ENCODE assay signal across 12 mouse cellular contexts in the genomic region with DNA sequence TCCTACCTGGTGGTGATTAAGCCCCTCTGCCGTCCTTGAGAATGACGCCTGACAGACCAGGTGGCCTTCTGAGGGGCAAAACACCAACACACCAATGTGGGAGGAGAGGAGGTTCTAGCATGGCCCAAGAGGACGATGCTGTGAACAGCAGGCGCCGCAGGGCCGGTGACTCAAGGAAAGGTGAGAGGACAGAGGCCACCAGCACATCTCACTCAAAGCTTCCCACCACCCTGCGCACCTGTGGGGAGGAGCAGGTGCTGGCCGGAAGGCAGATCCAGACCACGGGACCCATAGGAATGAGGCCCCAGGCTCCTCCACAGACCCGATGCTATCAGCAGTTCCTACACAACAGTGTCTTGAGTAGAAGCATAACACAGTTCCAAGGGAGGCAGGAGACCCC. TPM values are rescaled to one million over a fixed set of nuclear protein-coding genes. Genes with fewer than 3 reads are reported as not detected.
DNase-seq lines count a peak whose midpoint lies in the region; ATAC-seq and TF ChIP-seq lines count a peak whose summit lies in the region.
"Had no signal": no experiment of that assay in that cellular context is flagged by ENCODE, and none has a peak within 500 bp of the region (broad histone marks: within the 10 kb centered on the region; RNA-seq: fewer than 3 reads in every experiment).

No protein-coding gene starts in this region.

- no peak for ATAC-seq in heart, embryonic 12.5 days (ENCODE audit: insufficient number of reproducible peaks, low FRiP score)
- ATAC-seq in forebrain, embryonic 12.5 days (ENCODE audit: low FRiP score) = 0 out of 2 replicates have a peak, but pooled peaks have one; percentile 2
- ATAC-seq in limb, embryonic 14.5 days (ENCODE audit: low FRiP score, low read depth) = no peak

- peaks cover 30% of the 10 kb centered on the region for H3K4me1 ChIP-seq in heart, embryonic 12.5 days (replicated peaks)
- H3K4me1 ChIP-seq in heart, adult 2 months (ENCODE audit: control insufficient read depth, insufficient read depth, low read length) = no peaks in the 10 kb centered on the region
- H3K4me1 ChIP-seq in ES-Bruce4 (ENCODE audit: control insufficient read depth, insufficient read depth, low read length) = peaks cover 7% of the 10 kb centered on the region
- peaks cover 59% of the 10 kb centered on the region for H3K4me1 ChIP-seq in forebrain, embryonic 12.5 days
- H3K4me1 ChIP-seq in limb, embryonic 14.5 days (ENCODE audit: control insufficient read depth, insufficient read depth, low read length) = peaks cover 14% of the 10 kb centered on the region

- H3K4me2 ChIP-seq in heart, embryonic 12.5 days = peak overlapping the region; percentile 99
- H3K4me2 ChIP-seq in forebrain, embryonic 12.5 days = peak overlapping the region; percentile 75
- peak overlapping the region; percentile 95 for H3K4me2 ChIP-seq in limb, embryonic 14.5 days (replicated peaks; ENCODE audit: low read depth, low read length, severe bottlenecking)

- H3K9ac ChIP-seq in heart, embryonic 12.5 days = no peak overlapping the region
- no peak overlapping the region for H3K9ac ChIP-seq in heart, adult 2 months (ENCODE audit: low read depth, low read length)
- peak overlapping the region; percentile 80; the same call in 1 of the 2 replicates for H3K9ac ChIP-seq in ES-Bruce4 (ENCODE audit: low read depth, poor library complexity, severe bottlenecking)
- peak overlapping the region; percentile 97 for H3K9ac ChIP-seq in forebrain, embryonic 12.5 days
- H3K9ac ChIP-seq in limb, embryonic 14.5 days (ENCODE audit: low read depth, low read length, severe bottlenecking) = no peak overlapping the region

- H3K27me3 ChIP-seq in heart, embryonic 12.5 days (replicated peaks) = peaks cover 8% of the 10 kb centered on the region; the same call in 1 of the 2 replicates
- no peaks in the 10 kb centered on the region for H3K27me3 ChIP-seq in heart, adult 2 months (ENCODE audit: control insufficient read depth, insufficient read depth, low read length)
- no peaks in the 10 kb centered on the region for H3K27me3 ChIP-seq in ES-Bruce4 (ENCODE audit: control insufficient read depth, insufficient read depth, low read length, poor library complexity, severe bottlenecking)
- no peaks in the 10 kb centered on the region; the same call in 1 of the 2 replicates for H3K27me3 ChIP-seq in forebrain, embryonic 12.5 days
- no peaks in the 10 kb centered on the region for H3K27me3 ChIP-seq in limb, embryonic 14.5 days (ENCODE audit: control insufficient read depth, insufficient read depth, low read length)

- H3K36me3 ChIP-seq in heart, embryonic 12.5 days = no peaks in the 10 kb centered on the region
- H3K36me3 ChIP-seq in heart, adult 2 months (ENCODE audit: control insufficient read depth, insufficient read depth, low read length) = no peaks in the 10 kb centered on the region
- no peaks in the 10 kb centered on the region for H3K36me3 ChIP-seq in ES-Bruce4 (ENCODE audit: control insufficient read depth, insufficient read depth, low read length, poor library complexity, severe bottlenecking)
- H3K36me3 ChIP-seq in forebrain, embryonic 12.5 days (replicated peaks) = no peaks in the 10 kb centered on the region
- H3K36me3 ChIP-seq in limb, embryonic 14.5 days (ENCODE audit: control insufficient read depth, insufficient read depth, low read length) = no peaks in the 10 kb centered on the region

- no peak for TF ChIP-seq CTCF in heart, adult 2 months (IDR thresholded peaks at IDR 0.05)
- TF ChIP-seq CTCF in ES-Bruce4 (IDR thresholded peaks at IDR 0.05; ENCODE audit: low read depth, low read length) = no peak

- H3K9me3 ChIP-seq in heart, embryonic 12.5 days (replicated peaks) = no peaks in the 10 kb centered on the region
- no peaks in the 10 kb centered on the region for H3K9me3 ChIP-seq in ES-Bruce4 (replicated peaks; ENCODE audit: control insufficient read depth, insufficient read depth, low read length, poor library complexity, severe bottlenecking)
- no peaks in the 10 kb centered on the region for H3K9me3 ChIP-seq in forebrain, embryonic 12.5 days
- no peaks in the 10 kb centered on the region for H3K9me3 ChIP-seq in limb, embryonic 14.5 days (ENCODE audit: control insufficient read depth, low read length)

- TF ChIP-seq EP300 in heart, adult 2 months (IDR thresholded peaks at IDR 0.05; ENCODE audit: insufficient read depth, low read depth, low read length) = no peak
- 0 out of 2 replicates have a peak, but pooled peaks have one; percentile 45 for TF ChIP-seq EP300 in ES-Bruce4 (IDR thresholded peaks at IDR 0.05; ENCODE audit: insufficient read depth, low read depth, low read length)

- WGBS in heart, embryonic 12.5 days = 50% methylated on average over 10 of the region's 10 CpGs
- WGBS in heart, adult 2 months = 64% methylated on average over 10 of the region's 10 CpGs
- WGBS in forebrain, embryonic 12.5 days = 38% methylated on average over 10 of the region's 10 CpGs
- 24% methylated on average over 10 of the region's 10 CpGs for WGBS in limb, embryonic 14.5 days

- no peak overlapping the region for H3K27ac ChIP-seq in heart, embryonic 12.5 days (ENCODE audit: poor library complexity, severe bottlenecking)
- H3K27ac ChIP-seq in heart, adult 2 months = no peak overlapping the region
- H3K27ac ChIP-seq in ES-Bruce4 (ENCODE audit: insufficient read depth, low read length) = no peak overlapping the region
- peak overlapping the region; percentile 86; the same call in 1 of the 2 replicates for H3K27ac ChIP-seq in forebrain, embryonic 12.5 days
- no peak overlapping the region for H3K27ac ChIP-seq in limb, embryonic 14.5 days (replicated peaks; ENCODE audit: low read depth, low read length)

- TF ChIP-seq POLR2A in heart, adult 2 months (IDR thresholded peaks at IDR 0.05; ENCODE audit: insufficient read depth, low read depth, low read length) = no peak
- TF ChIP-seq POLR2A in ES-Bruce4 (IDR thresholded peaks at IDR 0.05; ENCODE audit: insufficient read depth, low read length) = no peak
- no peak for TF ChIP-seq POLR2A in limb, embryonic 14.5 days (IDR thresholded peaks at IDR 0.05; ENCODE audit: borderline replicate concordance, extremely low read depth, insufficient read depth, insufficient read length)

- H3K79me2 ChIP-seq in heart, adult 2 months (replicated peaks; ENCODE audit: control insufficient read depth, insufficient read depth, low read length) = no peaks in the 10 kb centered on the region

- DNase-seq in heart, adult 2 months = no peak
- DNase-seq in limb, embryonic 14.5 days (ENCODE audit: low spot score) = no peak
- DNase-seq in adrenal gland, postnatal 25 days = no peak
- no peak for DNase-seq in embryo, embryonic 11 days
- DNase-seq in kidney, postnatal 14 days = no peak
- DNase-seq: adrenal gland, adult 8-10 months; kidney, adult 18-20 months; lung, postnatal 36 days; right cerebral cortex, postnatal 4 days had no signal

- H3K4me3 ChIP-seq in heart, embryonic 12.5 days = no peak overlapping the region
- no peak overlapping the region for H3K4me3 ChIP-seq in heart, adult 2 months
- peak overlapping the region; percentile 72 for H3K4me3 ChIP-seq in ES-Bruce4 (ENCODE audit: low read depth, low read length)
- H3K4me3 ChIP-seq in forebrain, embryonic 12.5 days (replicated peaks) = peak overlapping the region; percentile 95
- H3K4me3 ChIP-seq in limb, embryonic 14.5 days (replicated peaks; ENCODE audit: low read length) = peak overlapping the region; percentile 79

- intact Hi-C loops in heart, adult 2 months (cut with DNase I) = no loop called here

RNA-seq across cellular contexts. Expression of gene Nkain1, which starts 1.4 kb away (rescaled TPM):
- polyA plus RNA-seq in heart, embryonic 12.5 days (2016; fragmentation: Nextera tagmentation; extraction: Ambion mirVana) = 1.1 and 1.3 TPM in 2 replicates
- 1 to 10 TPM; 5.6 to 7.0 TPM for total RNA-seq in heart, adult 2 months (2021)
- 16.7 and 26.2 TPM in 2 replicates for polyA plus RNA-seq in heart, adult 2 months (2012; rRNA removed)
- polyA plus RNA-seq in ES-Bruce4 (2011; ENCODE audit: insufficient read depth, insufficient read length, low read depth, missing spikeins) = 52.0 and 55.9 TPM in 2 replicates
- polyA plus RNA-seq in forebrain, embryonic 12.5 days (2016; fragmentation: Nextera tagmentation; extraction: Ambion mirVana) = 7.0 and 11.0 TPM in 2 replicates
- polyA plus RNA-seq in limb, embryonic 14.5 days (2012; rRNA removed) = 33.5 and 50.3 TPM in 2 replicates
- 3.4 and 4.5 TPM in 2 replicates for polyA plus RNA-seq in limb, embryonic 14.5 days (2014; fragmentation: Nextera tagmentation; extraction: Ambion mirVana)
- 5.6 and 7.2 TPM in 2 replicates for total RNA-seq in adrenal gland, postnatal 25 days (2021)

Comparison
In these comparisons a context has a peak if more than half of its experiments do, and no peak if none do; other contexts are left out.
1. H3K4me3 ChIP-seq: peak in ES-Bruce4 (single experiment), forebrain, embryonic 12.5 days (single experiment) and limb, embryonic 14.5 days (single experiment); none in heart, embryonic 12.5 days (single experiment) and heart, adult 2 months (single experiment).
2. H3K9ac ChIP-seq: peak in ES-Bruce4 (single experiment) and forebrain, embryonic 12.5 days (single experiment); none in heart, embryonic 12.5 days (single experiment), heart, adult 2 months (single experiment) and limb, embryonic 14.5 days (single experiment).
3. Peak in every context shown above with its lines, with median percentiles within 50 percentile points of each other: H3K4me2 ChIP-seq.